Mouse (Mus musculus) C3H10T1/2 (cell line): ENCODE measurements around the gene Borcs7. TPM values are rescaled to one million over a fixed set of nuclear protein-coding genes. Genes with fewer than 3 reads are reported as not detected.

Experiments
- polyA plus RNA-seq, 2 experiments: library from polyadenylated mRNA; unstranded; fragments of >200 nt; fragmentation: generic; extraction: Trizol; gene quantifications; one replicate each; pipeline ENCODE4 v1.2.1; 2012; ENCODE audit warnings: missing spikeins in 2 of 2

Borcs7 gene
- 10 to 100 TPM in 1 of 2 experiments, 1 to 10 TPM in 1; 2.9 to 12.1 TPM for polyA plus RNA-seq

GRCm38 (mm10) chr19:46689460-46690372 is at the start of gene Borcs7:
Gene Borcs7, plus strand, starts transcription at chr19:46689906.

GRCm38 (mm10) chr19:46672766-46673418 is 16.8 kb upstream of the Borcs7 start, which contains the start of gene Cyp17a1:
Gene Cyp17a1, minus strand, starts transcription at chr19:46673172.

GRCm38 (mm10) chr19:46707296-46708151 is 17.8 kb downstream of the Borcs7 start, which contains the start of gene As3mt:
Gene As3mt, plus strand, starts transcription at chr19:46707458.

Other genes with a start within 250 kb of the Borcs7 start
- gene Trim8, start 188.2 kb upstream of the Borcs7 start, polyA plus RNA-seq = 10 to 100 TPM in 1 of 2 experiments, 1 to 10 TPM in 1; 7.1 to 38.0 TPM
- 100 to 1,000 TPM in 1 of 2 experiments, 10 to 100 TPM in 1; 54.5 to 213 TPM for gene Arl3, start 116.7 kb upstream of the Borcs7 start, polyA plus RNA-seq
- gene Sfxn2, start 116.5 kb upstream of the Borcs7 start, polyA plus RNA-seq = 1 to 10 TPM; 1.1 to 5.3 TPM
- 10 to 100 TPM; 15.2 to 55.6 TPM for gene Wbp1l, start 90.8 kb upstream of the Borcs7 start, polyA plus RNA-seq
- gene Cyp17a1, start 16.7 kb upstream of the Borcs7 start, polyA plus RNA-seq = not detected
- gene As3mt, start 17.6 kb downstream of the Borcs7 start, polyA plus RNA-seq = under 1 TPM; 0.04 TPM
- gene Cnnm2, start 71.7 kb downstream of the Borcs7 start, polyA plus RNA-seq = 10 to 100 TPM in 1 of 2 experiments, 1 to 10 TPM in 1; 2.8 to 11.8 TPM